Mouse (Mus musculus) heart, adult 2 months (tissue): Measurements from ENCODE around the gene Spata13.

Source experiments
- CTCF ChIP-seq: fragments of 200-600 bp; IDR thresholded peaks from 2 replicates; pipeline ENCODE4 v1.8.1; 2022; ENCODE audit warnings: antibody characterized with exemption, mild to moderate bottlenecking, moderate library complexity
- POLR2A ChIP-seq: fragments of 200-500 bp; IDR thresholded peaks from 2 replicates; pipeline ENCODE4 v1.6.1; 2011; ENCODE audit warnings: mild to moderate bottlenecking, low read depth, low read length, control low read depth; ENCODE audit not compliant: insufficient read depth

GRCm38 (mm10) chr14:60648956-60649355 lies 15.2 kb downstream of the Spata13 start:
- TF ChIP-seq POLR2A (no peak), CTCF (no peak)
